Mouse (Mus musculus): Measurements from ENCODE around the gene Kctd11. TPM values are rescaled to one million over a fixed set of nuclear protein-coding genes. Genes with fewer than 3 reads are reported as not detected.
"Not testable (repeated sequence)": the region's sequence is repeated elsewhere in the genome, so short reads cannot be mapped to it uniquely, and the experiment has no call there.

Gene Kctd11
- polyA plus RNA-seq, 1 experiment = 5.2 TPM

DNA sequence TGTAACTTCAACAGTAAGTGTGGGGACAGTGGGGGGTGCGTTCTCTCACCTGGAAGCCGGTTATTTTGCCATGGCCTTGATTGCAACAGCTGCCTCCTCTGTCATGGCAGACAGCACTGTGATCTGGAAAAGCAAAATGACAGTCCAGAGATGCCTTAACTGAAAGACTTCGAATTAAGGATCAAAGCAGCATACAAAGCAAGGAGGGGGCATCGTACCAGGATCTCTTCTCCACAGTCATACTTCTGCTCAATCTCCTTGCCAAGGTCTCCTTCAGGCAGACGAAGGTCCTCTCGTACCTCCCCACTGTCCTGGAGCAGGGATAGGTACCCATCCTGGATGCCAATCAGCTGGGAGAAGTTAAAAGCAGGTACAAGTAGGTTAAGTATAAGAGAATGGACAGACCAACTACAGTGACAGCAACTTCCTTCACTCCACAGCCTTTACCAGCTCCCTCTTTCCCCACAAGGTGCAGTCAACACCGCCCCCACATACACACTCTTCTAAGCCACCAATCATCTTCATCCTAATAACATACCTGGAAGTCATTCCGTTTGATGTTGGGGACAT, 36.3 kb upstream of the Kctd11 start:
- Histone ChIP-seq H3K9me3 (replicated peaks; ENCODE audit: control insufficient read depth, insufficient read depth, low read length, poor library complexity, severe bottlenecking) (no peaks in the 10 kb centered on the region), H3K4me3 (ENCODE audit: low read depth, low read length) (no peak overlapping the region), H3K27ac (ENCODE audit: insufficient read depth, low read length) (no peak overlapping the region), H3K9ac (ENCODE audit: low read depth, poor library complexity, severe bottlenecking) (no peak overlapping the region), H3K36me3 (ENCODE audit: control insufficient read depth, insufficient read depth, low read length, poor library complexity, severe bottlenecking) (peaks cover 39% of the 10 kb centered on the region), H3K27me3 (ENCODE audit: control insufficient read depth, insufficient read depth, low read length, poor library complexity, severe bottlenecking) (no peaks in the 10 kb centered on the region), H3K4me1 (ENCODE audit: control insufficient read depth, insufficient read depth, low read length) (peaks cover 2% of the 10 kb centered on the region)
- no peak for TF ChIP-seq EP300 (IDR thresholded peaks at IDR 0.05; ENCODE audit: insufficient read depth, low read depth, low read length)
- TF ChIP-seq CTCF (IDR thresholded peaks at IDR 0.05; ENCODE audit: low read depth, low read length) = no peak
- TF ChIP-seq POLR2A (IDR thresholded peaks at IDR 0.05; ENCODE audit: insufficient read depth, low read length) = no peak

- peaks cover 39% of the 10 kb centered on the region for H3K36me3 ChIP-seq (ENCODE audit: control insufficient read depth, insufficient read depth, low read length, poor library complexity, severe bottlenecking)
- not testable (repeated sequence) for H3K9me3 ChIP-seq (replicated peaks; ENCODE audit: control insufficient read depth, insufficient read depth, low read length, poor library complexity, severe bottlenecking); H3K27me3 ChIP-seq (ENCODE audit: control insufficient read depth, insufficient read depth, low read length, poor library complexity, severe bottlenecking); H3K9ac ChIP-seq (ENCODE audit: low read depth, poor library complexity, severe bottlenecking); H3K27ac ChIP-seq (ENCODE audit: insufficient read depth, low read length); H3K4me1 ChIP-seq (ENCODE audit: control insufficient read depth, insufficient read depth, low read length); H3K4me3 ChIP-seq (ENCODE audit: low read depth, low read length)
These were observed 35.6 kb upstream of the Kctd11 start for GRCm38 (mm10) chr11:69916652-69917378.

- TF ChIP-seq EP300 (IDR thresholded peaks at IDR 0.05; ENCODE audit: insufficient read depth, low read depth, low read length) (no peak), CTCF (IDR thresholded peaks at IDR 0.05; ENCODE audit: low read depth, low read length) (no peak), POLR2A (IDR thresholded peaks at IDR 0.05; ENCODE audit: insufficient read depth, low read length) (no peak)
- Histone ChIP-seq H3K4me3 (ENCODE audit: low read depth, low read length) (no peak overlapping the region), H3K9ac (ENCODE audit: low read depth, poor library complexity, severe bottlenecking) (no peak overlapping the region), H3K4me1 (ENCODE audit: control insufficient read depth, insufficient read depth, low read length) (peaks cover 2% of the 10 kb centered on the region), H3K27me3 (ENCODE audit: control insufficient read depth, insufficient read depth, low read length, poor library complexity, severe bottlenecking) (no peaks in the 10 kb centered on the region), H3K36me3 (ENCODE audit: control insufficient read depth, insufficient read depth, low read length, poor library complexity, severe bottlenecking) (peaks cover 43% of the 10 kb centered on the region), H3K27ac (ENCODE audit: insufficient read depth, low read length) (no peak overlapping the region), H3K9me3 (replicated peaks; ENCODE audit: control insufficient read depth, insufficient read depth, low read length, poor library complexity, severe bottlenecking) (no peaks in the 10 kb centered on the region)
These were observed 34.7 kb upstream of the Kctd11 start for GRCm38 (mm10) chr11:69915667-69916627.

GRCm38 (mm10) chr11:69914917-69915430, 33.8 kb upstream of the Kctd11 start:
- peaks cover 2% of the 10 kb centered on the region for H3K4me1 ChIP-seq (ENCODE audit: control insufficient read depth, insufficient read depth, low read length)
- no peak overlapping the region for H3K9ac ChIP-seq (ENCODE audit: low read depth, poor library complexity, severe bottlenecking)
- no peaks in the 10 kb centered on the region for H3K27me3 ChIP-seq (ENCODE audit: control insufficient read depth, insufficient read depth, low read length, poor library complexity, severe bottlenecking)
- TF ChIP-seq CTCF (IDR thresholded peaks at IDR 0.05; ENCODE audit: low read depth, low read length) (no peak), EP300 (IDR thresholded peaks at IDR 0.05; ENCODE audit: insufficient read depth, low read depth, low read length) (no peak), POLR2A (IDR thresholded peaks at IDR 0.05; ENCODE audit: insufficient read depth, low read length) (no peak)
- H3K4me3 ChIP-seq (ENCODE audit: low read depth, low read length) = no peak overlapping the region
- H3K36me3 ChIP-seq (ENCODE audit: control insufficient read depth, insufficient read depth, low read length, poor library complexity, severe bottlenecking) = peaks cover 44% of the 10 kb centered on the region
- H3K27ac ChIP-seq (ENCODE audit: insufficient read depth, low read length) = no peak overlapping the region
- H3K9me3 ChIP-seq (replicated peaks; ENCODE audit: control insufficient read depth, insufficient read depth, low read length, poor library complexity, severe bottlenecking) = no peaks in the 10 kb centered on the region

GRCm38 (mm10) chr11:69914372-69914764, 33.2 kb upstream of the Kctd11 start:
- no peak for TF ChIP-seq POLR2A (IDR thresholded peaks at IDR 0.05; ENCODE audit: insufficient read depth, low read length)
- no peak for TF ChIP-seq CTCF (IDR thresholded peaks at IDR 0.05; ENCODE audit: low read depth, low read length)
- TF ChIP-seq EP300 (IDR thresholded peaks at IDR 0.05; ENCODE audit: insufficient read depth, low read depth, low read length) = no peak
- H3K27me3 ChIP-seq (ENCODE audit: control insufficient read depth, insufficient read depth, low read length, poor library complexity, severe bottlenecking) = no peaks in the 10 kb centered on the region
- H3K4me3 ChIP-seq (ENCODE audit: low read depth, low read length) = peak overlapping the region; percentile 81
- H3K36me3 ChIP-seq (ENCODE audit: control insufficient read depth, insufficient read depth, low read length, poor library complexity, severe bottlenecking) = peaks cover 40% of the 10 kb centered on the region
- H3K9ac ChIP-seq (ENCODE audit: low read depth, poor library complexity, severe bottlenecking) = peak overlapping the region; percentile 71
- peaks cover 2% of the 10 kb centered on the region for H3K4me1 ChIP-seq (ENCODE audit: control insufficient read depth, insufficient read depth, low read length)
- no peaks in the 10 kb centered on the region for H3K9me3 ChIP-seq (replicated peaks; ENCODE audit: control insufficient read depth, insufficient read depth, low read length, poor library complexity, severe bottlenecking)
- no peak overlapping the region; the same call in 1 of the 2 replicates for H3K27ac ChIP-seq (ENCODE audit: insufficient read depth, low read length)

Measured in ES-Bruce4 (cell line).